Mouse (Mus musculus) forebrain, postnatal 0 days (tissue): ENCODE results near the gene 1110008L16Rik. TPM values are rescaled to one million over a fixed set of nuclear protein-coding genes. Genes with fewer than 3 reads are reported as not detected.
A peak's percentile ranks its signal among the peaks of the same experiment; 100 is the strongest.

Source experiments
- ATAC-seq: fragments of 200-750 bp; cut with Nextera tagmentation; 2 replicates; pipeline ENCODE4 v1.8.0; 2017; ENCODE audit warnings: mild to moderate bottlenecking, moderate library complexity
- DNase-seq: peaks from one replicate; pipeline ENCODE4 v3.0.0-alpha.2; 2015
- H3K27ac ChIP-seq: fragments of 300-500 bp; sonication (generic); 2 replicates; pipeline ENCODE4 v1.5.1; 2014; ENCODE audit warnings: low read depth, mild to moderate bottlenecking, antibody characterized with exemption, low read length, moderate library complexity, mixed read lengths
- H3K27me3 ChIP-seq: fragments of 300-500 bp; sonication (generic); 2 replicates; pipeline ENCODE4 v1.6.1; 2014; ENCODE audit warnings: mild to moderate bottlenecking, low read length, mixed read lengths; ENCODE audit not compliant: insufficient read depth
- H3K36me3 ChIP-seq: fragments of 300-500 bp; sonication (generic); 2 replicates; pipeline ENCODE4 v1.6.1; 2014; ENCODE audit warnings: mild to moderate bottlenecking, moderate library complexity; ENCODE audit not compliant: insufficient read depth
- H3K4me1 ChIP-seq: fragments of 300-500 bp; sonication (generic); 2 replicates; pipeline ENCODE4 v1.6.1; 2014; ENCODE audit warnings: antibody characterized with exemption; ENCODE audit not compliant: insufficient read depth
- H3K4me2 ChIP-seq: fragments of 300-500 bp; sonication (generic); 2 replicates; pipeline ENCODE4 v1.6.1; 2014; ENCODE audit warnings: low read depth, mild to moderate bottlenecking, moderate library complexity
- H3K4me3 ChIP-seq: fragments of 300-500 bp; sonication (generic); 2 replicates; pipeline ENCODE4 v1.5.1; 2014; ENCODE audit warnings: low read depth, low read length, mixed read lengths
- H3K9ac ChIP-seq: fragments of 300-500 bp; sonication (generic); 2 replicates; pipeline ENCODE4 v1.6.1; 2014; ENCODE audit warnings: mild to moderate bottlenecking
- H3K9me3 ChIP-seq: fragments of 300-500 bp; sonication (generic); 2 replicates; pipeline ENCODE4 v1.6.1; 2016; ENCODE audit warnings: low read length
- CTCF ChIP-seq: sonication (generic); IDR thresholded peaks from 2 replicates; pipeline ENCODE4 v1.5.1; 2016; ENCODE audit warnings: antibody characterized with exemption, control low read depth, low read depth
- WGBS: fragments of 180-500 bp; shearing (Covaris S2); extraction: QIAGEN DNeasy Blood & Tissue Kit; methylation state at CpG from one replicate; pipeline ENCODE4 v1.1.7; 2014; 5-methylcytosine and 5-hydroxymethylcytosine counted together
- polyA plus RNA-seq: library from polyadenylated mRNA; unstranded; fragments of >200 nt; fragmentation: Nextera tagmentation; extraction: Ambion mirVana; gene quantifications from 2 replicates; pipeline ENCODE4 v1.2.1, GENCODE M21; 2015
- total RNA-seq: library from RNA; depleted of rRNA; stranded (reverse); fragments of >200 nt; gene quantifications from 2 replicates; pipeline ENCODE4 v1.2.3, GENCODE M21; 2014

The 1110008L16Rik gene
- total and polyA plus RNA-seq, 2 experiments from 2014 or later, result 11.9 to 15.6 TPM

- no peak overlapping the region for H3K27ac ChIP-seq
- H3K4me3 ChIP-seq, result no peak overlapping the region
- ATAC-seq (no peak), DNase-seq (no peak)
- no peaks in the 10 kb centered on the region for H3K9me3 ChIP-seq
- 74% methylated on average over 5 of the region's 5 CpGs for WGBS
- H3K4me1 ChIP-seq, result no peaks in the 10 kb centered on the region
- H3K4me2 ChIP-seq, result no peak overlapping the region
- no peak overlapping the region for H3K9ac ChIP-seq
- no peaks in the 10 kb centered on the region for H3K36me3 ChIP-seq
- H3K27me3 ChIP-seq, result no peaks in the 10 kb centered on the region
- TF ChIP-seq CTCF, result no peak
These were observed 61.6 kb downstream of the 1110008L16Rik start for GRCm38 (mm10) chr12:55360929-55361328.

- WGBS, result 73% methylated on average over 2 of the region's 2 CpGs
- H3K4me2 ChIP-seq, result no peak overlapping the region
- H3K36me3 ChIP-seq, result no peaks in the 10 kb centered on the region
- no peak overlapping the region for H3K27ac ChIP-seq
- no peak overlapping the region for H3K4me3 ChIP-seq
- DNase-seq (no peak), ATAC-seq (no peak)
- no peak for TF ChIP-seq CTCF
- H3K27me3 ChIP-seq, result no peaks in the 10 kb centered on the region
- H3K4me1 ChIP-seq, result no peaks in the 10 kb centered on the region
- H3K9ac ChIP-seq, result no peak overlapping the region
- no peaks in the 10 kb centered on the region for H3K9me3 ChIP-seq
These were observed 65.7 kb downstream of the 1110008L16Rik start for GRCm38 (mm10) chr12:55365083-55365482.

GRCm38 (mm10) chr12:55372424-55373055, 73.2 kb downstream of the 1110008L16Rik start:
- Histone ChIP-seq H3K27ac (no peak overlapping the region), H3K36me3 (no peaks in the 10 kb centered on the region), H3K4me2 (no peak overlapping the region), H3K9me3 (no peaks in the 10 kb centered on the region), H3K4me3 (no peak overlapping the region), H3K9ac (no peak overlapping the region), H3K4me1 (no peaks in the 10 kb centered on the region), H3K27me3 (no peaks in the 10 kb centered on the region)
- ATAC-seq (no peak), DNase-seq (peak; percentile 30)
- WGBS, result 88% methylated on average over 3 of the region's 3 CpGs
- peak; percentile 39 for TF ChIP-seq CTCF

- Histone ChIP-seq H3K9me3 (no peaks in the 10 kb centered on the region), H3K4me1 (no peaks in the 10 kb centered on the region), H3K4me3 (no peak overlapping the region), H3K9ac (no peak overlapping the region), H3K27me3 (no peaks in the 10 kb centered on the region), H3K27ac (no peak overlapping the region), H3K4me2 (no peak overlapping the region), H3K36me3 (no peaks in the 10 kb centered on the region; the same call in 1 of the 2 replicates)
- no peak for TF ChIP-seq CTCF
- no peak for DNase-seq
- ATAC-seq, result no peak
- WGBS, result 90% methylated on average over 16 of the region's 16 CpGs
These were observed 77.7 kb downstream of the 1110008L16Rik start for GRCm38 (mm10) chr12:55376956-55377609.

GRCm38 (mm10) chr12:55377610-55377980, 78.2 kb downstream of the 1110008L16Rik start:
- no peak overlapping the region for H3K27ac ChIP-seq
- no peak overlapping the region for H3K4me2 ChIP-seq
- ATAC-seq (no peak), DNase-seq (no peak)
- no peaks in the 10 kb centered on the region for H3K27me3 ChIP-seq
- no peak for TF ChIP-seq CTCF
- H3K4me1 ChIP-seq, result no peaks in the 10 kb centered on the region
- H3K4me3 ChIP-seq, result no peak overlapping the region
- 71% methylated on average over 6 of the region's 6 CpGs for WGBS
- no peaks in the 10 kb centered on the region; the same call in 1 of the 2 replicates for H3K36me3 ChIP-seq
- no peaks in the 10 kb centered on the region for H3K9me3 ChIP-seq
- no peak overlapping the region for H3K9ac ChIP-seq

GRCm38 (mm10) chr12:55384023-55384749, 84.8 kb downstream of the 1110008L16Rik start, which contains the start of gene Psma6:
TSS of gene Psma6 (plus strand) at chr12:55384222.
- H3K9ac ChIP-seq, result no peak within 1 kb of the TSS
- TF ChIP-seq CTCF, result no peak
- DNase-seq (no peak), ATAC-seq (no peak)
- H3K9me3 ChIP-seq, result no peaks in the 10 kb centered on the region
- H3K27ac ChIP-seq, result no peak within 1 kb of the TSS
- H3K4me2 ChIP-seq, result no peak within 1 kb of the TSS
- H3K4me1 ChIP-seq, result no peaks in the 10 kb centered on the region
- H3K27me3 ChIP-seq, result no peaks in the 10 kb centered on the region
- H3K4me3 ChIP-seq, result no peak within 1 kb of the TSS
- 80% methylated on average over 10 of the region's 10 CpGs for WGBS
- H3K36me3 ChIP-seq, result no peaks in the 10 kb centered on the region; the same call in 1 of the 2 replicates

- H3K27me3 ChIP-seq, result no peaks in the 10 kb centered on the region
- no peaks in the 10 kb centered on the region for H3K9me3 ChIP-seq
- H3K4me2 ChIP-seq, result no peak overlapping the region
- ATAC-seq (no peak), DNase-seq (no peak)
- WGBS, result 90% methylated on average over 3 of the region's 3 CpGs
- no peak overlapping the region for H3K27ac ChIP-seq
- H3K36me3 ChIP-seq, result no peaks in the 10 kb centered on the region; the same call in 1 of the 2 replicates
- no peak overlapping the region for H3K9ac ChIP-seq
- H3K4me1 ChIP-seq, result no peaks in the 10 kb centered on the region
- H3K4me3 ChIP-seq, result no peak overlapping the region
- no peak for TF ChIP-seq CTCF
These were observed 85.4 kb downstream of the 1110008L16Rik start for GRCm38 (mm10) chr12:55384826-55385225.
